Mouse (Mus musculus) small intestine, adult 2 months (tissue): ENCODE measurements around the gene Gm20388.

Source experiments
- CTCF ChIP-seq: fragments of 200-500 bp; IDR thresholded peaks from 2 replicates; pipeline ENCODE4 v1.5.1; 2012; ENCODE audit warnings: low read depth, mild to moderate bottlenecking, control low read depth, inconsistent platforms, low read length, moderate library complexity, mixed read lengths; ENCODE audit not compliant: insufficient replicate concordance, insufficient read length; ENCODE audit errors: extremely low read depth
- POLR2A ChIP-seq: fragments of 200-500 bp; IDR thresholded peaks from 2 replicates; pipeline ENCODE4 v1.6.1; 2012; ENCODE audit warnings: low read depth, mild to moderate bottlenecking, control low read depth, inconsistent platforms, low read length, moderate library complexity

- no peak for TF ChIP-seq CTCF
- no peak for TF ChIP-seq POLR2A
Observed at GRCm38 (mm10) chr8:123040110-123040650, 3129.5 kb downstream of the Gm20388 start.
